Mouse (Mus musculus) embryonic facial prominence, embryonic 11.5 days (tissue): ENCODE results near the gene Fgfr2. TPM values are rescaled to one million over a fixed set of nuclear protein-coding genes. Genes with fewer than 3 reads are reported as not detected.

Experiments used
- ATAC-seq: fragments of 200-750 bp; cut with Nextera tagmentation; replicated peaks from 2 replicates; pipeline ENCODE4 v1.8.0; 2017; ENCODE audit warnings: low read depth; ENCODE audit not compliant: insufficient number of reproducible peaks, low FRiP score, low TSS enrichment
- DNase-seq: peaks from one replicate; pipeline ENCODE4 v3.0.0-alpha.2; 2015; ENCODE audit warnings: low spot score
- H3K27ac ChIP-seq: fragments of 300-500 bp; sonication (generic); replicated peaks from 2 replicates; pipeline ENCODE4 v1.5.1; 2014; ENCODE audit warnings: mild to moderate bottlenecking, low read depth, low read length, control low read depth
- H3K27me3 ChIP-seq: fragments of 300-500 bp; sonication (generic); 2 replicates; pipeline ENCODE4 v1.6.1; 2014; ENCODE audit warnings: mild to moderate bottlenecking, low read length, moderate library complexity, mixed read lengths; ENCODE audit not compliant: control insufficient read depth, insufficient read depth
- H3K36me3 ChIP-seq: fragments of 300-500 bp; sonication (generic); replicated peaks from 2 replicates; pipeline ENCODE4 v1.6.1; 2014; ENCODE audit warnings: low read depth, mild to moderate bottlenecking, low read length, moderate library complexity, mixed read lengths; ENCODE audit not compliant: control insufficient read depth, insufficient read depth
- H3K4me1 ChIP-seq: fragments of 300-500 bp; sonication (generic); 2 replicates; pipeline ENCODE4 v1.6.1; 2014; ENCODE audit warnings: low read length, mixed read lengths; ENCODE audit not compliant: control insufficient read depth, insufficient read depth
- H3K4me2 ChIP-seq: fragments of 300-500 bp; sonication (generic); 2 replicates; pipeline ENCODE4 v1.6.1; 2014; ENCODE audit warnings: low read depth, mild to moderate bottlenecking, control low read depth, low read length, moderate library complexity
- H3K4me3 ChIP-seq: fragments of 300-500 bp; sonication (generic); 2 replicates; pipeline ENCODE4 v1.5.1; 2014; ENCODE audit warnings: low read depth, low read length, control low read depth
- H3K9ac ChIP-seq: fragments of 300-500 bp; sonication (generic); replicated peaks from 2 replicates; pipeline ENCODE4 v1.6.1; 2014; ENCODE audit warnings: mild to moderate bottlenecking, control low read depth, low read length
- H3K9me3 ChIP-seq: fragments of 300-500 bp; sonication (generic); replicated peaks from 2 replicates; pipeline ENCODE4 v1.6.1; 2016; ENCODE audit warnings: mild to moderate bottlenecking, low read length, inconsistent platforms, mixed read lengths; ENCODE audit not compliant: control insufficient read depth
- WGBS: fragments of 180-500 bp; shearing (Covaris S2); extraction: QIAGEN DNeasy Blood & Tissue Kit; methylation state at CpG from one replicate; pipeline ENCODE4 v1.1.7; 2014; 5-methylcytosine and 5-hydroxymethylcytosine counted together
- polyA plus RNA-seq: library from polyadenylated mRNA; unstranded; fragments of >200 nt; fragmentation: Nextera tagmentation; extraction: Ambion mirVana; gene quantifications from 2 replicates; pipeline ENCODE4 v1.2.1, GENCODE M21; 2014

Fgfr2 gene
- polyA plus RNA-seq, 1 experiment from 2014 or later, result 75.6 TPM

- no peak overlapping the region for H3K27ac ChIP-seq
- ATAC-seq (no peak), DNase-seq (no peak)
- no peak overlapping the region for H3K4me2 ChIP-seq
- no peaks in the 10 kb centered on the region for H3K9me3 ChIP-seq
- H3K4me1 ChIP-seq, result peaks cover 3% of the 10 kb centered on the region; the same call in 1 of the 2 replicates
- H3K27me3 ChIP-seq, result no peaks in the 10 kb centered on the region
- no peak overlapping the region for H3K4me3 ChIP-seq
- 79% methylated on average over 1 of the region's 1 CpGs for WGBS
- no peaks in the 10 kb centered on the region for H3K36me3 ChIP-seq
- no peak overlapping the region for H3K9ac ChIP-seq
Measured at GRCm38 (mm10) chr7:130978545-130978944, 2144.6 kb downstream of the Fgfr2 start.

GRCm38 (mm10) chr7:130977794-130978521 is 2145.2 kb downstream of the Fgfr2 start:
- no peak overlapping the region for H3K9ac ChIP-seq
- no peaks in the 10 kb centered on the region for H3K9me3 ChIP-seq
- no peaks in the 10 kb centered on the region for H3K36me3 ChIP-seq
- no peak overlapping the region for H3K4me2 ChIP-seq
- H3K27me3 ChIP-seq, result no peaks in the 10 kb centered on the region
- peaks cover 3% of the 10 kb centered on the region; the same call in 1 of the 2 replicates for H3K4me1 ChIP-seq
- no peak overlapping the region for H3K27ac ChIP-seq
- DNase-seq, result no peak
- WGBS, result 72% methylated on average over 5 of the region's 5 CpGs
- no peak for ATAC-seq
- no peak overlapping the region for H3K4me3 ChIP-seq

GRCm38 (mm10) chr7:130976305-130976935 is 2146.7 kb downstream of the Fgfr2 start:
- no peak for ATAC-seq
- Histone ChIP-seq H3K4me3 (no peak overlapping the region), H3K36me3 (no peaks in the 10 kb centered on the region), H3K9ac (no peak overlapping the region), H3K27ac (no peak overlapping the region), H3K27me3 (no peaks in the 10 kb centered on the region), H3K4me2 (no peak overlapping the region), H3K9me3 (no peaks in the 10 kb centered on the region), H3K4me1 (peaks cover 3% of the 10 kb centered on the region; the same call in 1 of the 2 replicates)
- DNase-seq, result no peak
- WGBS, result 55% methylated on average over 13 of the region's 13 CpGs

- DNase-seq, result no peak
Measured at GRCm38 (mm10) chr7:130972767-130973166, 2150.4 kb downstream of the Fgfr2 start.

GRCm38 (mm10) chr7:130969507-130969906 is 2153.6 kb downstream of the Fgfr2 start:
- Histone ChIP-seq H3K27ac (no peak overlapping the region), H3K4me3 (no peak overlapping the region), H3K4me2 (no peak overlapping the region), H3K9me3 (no peaks in the 10 kb centered on the region), H3K4me1 (no peaks in the 10 kb centered on the region), H3K9ac (no peak overlapping the region), H3K36me3 (no peaks in the 10 kb centered on the region), H3K27me3 (no peaks in the 10 kb centered on the region)
- ATAC-seq (no peak), DNase-seq (no peak)
- 54% methylated on average over 3 of the region's 3 CpGs for WGBS

More at GRCm38 (mm10) chr7:130972767-130973166, 2150.4 kb downstream of the Fgfr2 start:
- Histone ChIP-seq H3K27ac (no peak overlapping the region), H3K27me3 (no peaks in the 10 kb centered on the region), H3K9ac (no peak overlapping the region), H3K4me1 (peaks cover 3% of the 10 kb centered on the region; the same call in 1 of the 2 replicates), H3K4me2 (no peak overlapping the region), H3K4me3 (no peak overlapping the region), H3K9me3 (no peaks in the 10 kb centered on the region), H3K36me3 (no peaks in the 10 kb centered on the region)
- no peak for ATAC-seq
- 83% methylated on average over 9 of the region's 9 CpGs for WGBS

GRCm38 (mm10) chr7:130969076-130969475 is 2154.1 kb downstream of the Fgfr2 start:
- no peak overlapping the region for H3K9ac ChIP-seq

GRCm38 (mm10) chr7:130968537-130968936 is 2154.6 kb downstream of the Fgfr2 start:
- Histone ChIP-seq H3K36me3 (no peaks in the 10 kb centered on the region), H3K27me3 (no peaks in the 10 kb centered on the region), H3K9ac (no peak overlapping the region), H3K4me1 (no peaks in the 10 kb centered on the region), H3K27ac (no peak overlapping the region), H3K9me3 (no peaks in the 10 kb centered on the region), H3K4me3 (no peak overlapping the region), H3K4me2 (no peak overlapping the region)
- ATAC-seq, result no peak
- no peak for DNase-seq
- WGBS, result 63% methylated on average over 7 of the region's 7 CpGs

More at GRCm38 (mm10) chr7:130969076-130969475, 2154.1 kb downstream of the Fgfr2 start:
- no peak for DNase-seq
- Histone ChIP-seq H3K36me3 (no peaks in the 10 kb centered on the region), H3K4me2 (no peak overlapping the region), H3K27me3 (no peaks in the 10 kb centered on the region), H3K4me3 (no peak overlapping the region), H3K9me3 (no peaks in the 10 kb centered on the region), H3K4me1 (no peaks in the 10 kb centered on the region), H3K27ac (no peak overlapping the region)
- WGBS, result 95% methylated on average over 5 of the region's 5 CpGs
- no peak for ATAC-seq

GRCm38 (mm10) chr7:130967901-130968300 is 2155.2 kb downstream of the Fgfr2 start:
- WGBS, result 96% methylated on average over 6 of the region's 6 CpGs
- Histone ChIP-seq H3K4me2 (no peak overlapping the region), H3K9ac (no peak overlapping the region), H3K27ac (no peak overlapping the region), H3K27me3 (no peaks in the 10 kb centered on the region), H3K4me3 (no peak overlapping the region), H3K4me1 (no peaks in the 10 kb centered on the region), H3K9me3 (no peaks in the 10 kb centered on the region), H3K36me3 (no peaks in the 10 kb centered on the region)
- DNase-seq (no peak), ATAC-seq (no peak)
